Mouse (Mus musculus) embryo, embryonic 9.5 days (tissue): Measurements from ENCODE around the gene Teddm1a.

Experiments
- DNase-seq: peaks from one replicate; pipeline ENCODE4 v3.0.0-alpha.2; 2017; ENCODE audit errors: extremely low spot score

The Teddm1a gene

GRCm38 (mm10) chr1:153904236-153904635 lies 12.7 kb downstream of the Teddm1a start:
- DNase-seq = no peak

- no peak for DNase-seq
Observed at GRCm38 (mm10) chr1:153905884-153906283, 14.3 kb downstream of the Teddm1a start.

GRCm38 (mm10) chr1:153908208-153908607 lies 16.7 kb downstream of the Teddm1a start:
- DNase-seq = no peak

- no peak for DNase-seq
Observed at GRCm38 (mm10) chr1:153908741-153909140, 17.2 kb downstream of the Teddm1a start.

GRCm38 (mm10) chr1:153909213-153909962 lies 17.8 kb downstream of the Teddm1a start:
- no peak for DNase-seq

- DNase-seq = no peak
Observed at GRCm38 (mm10) chr1:153909963-153910291, 18.4 kb downstream of the Teddm1a start.

- DNase-seq = no peak
Observed at GRCm38 (mm10) chr1:153910423-153910822, 18.9 kb downstream of the Teddm1a start.

- no peak for DNase-seq
Observed at GRCm38 (mm10) chr1:153911276-153911795, 19.8 kb downstream of the Teddm1a start.

GRCm38 (mm10) chr1:153913869-153914268 lies 22.3 kb downstream of the Teddm1a start:
- no peak for DNase-seq

GRCm38 (mm10) chr1:153918521-153919206 lies 27.1 kb downstream of the Teddm1a start:
- DNase-seq = no peak

- no peak for DNase-seq
Observed at GRCm38 (mm10) chr1:153921642-153922041, 30.1 kb downstream of the Teddm1a start.

- DNase-seq = no peak
Observed at GRCm38 (mm10) chr1:153922571-153923021, 31.1 kb downstream of the Teddm1a start.

- DNase-seq = no peak
Observed at GRCm38 (mm10) chr1:153924395-153925385, 33.1 kb downstream of the Teddm1a start.

- DNase-seq = no peak
Observed at GRCm38 (mm10) chr1:153930431-153930830, 38.9 kb downstream of the Teddm1a start.

GRCm38 (mm10) chr1:153933772-153934171 lies 42.2 kb downstream of the Teddm1a start:
- no peak for DNase-seq

- DNase-seq = no peak
Observed at GRCm38 (mm10) chr1:153935844-153936380, 44.4 kb downstream of the Teddm1a start.

- DNase-seq = no peak
Observed at GRCm38 (mm10) chr1:153937025-153937424, 45.5 kb downstream of the Teddm1a start.

- no peak for DNase-seq
Observed at GRCm38 (mm10) chr1:153940986-153941385, 49.4 kb downstream of the Teddm1a start.
